21 mouse cellular contexts compared by ENCODE assay signal in genomic region chr3:32345249-32345648, GRCm38 (mm10). TPM values are rescaled to one million over a fixed set of nuclear protein-coding genes. Genes with fewer than 3 reads are reported as not detected.
DNase-seq lines count a peak whose midpoint lies in the region; ATAC-seq lines count a peak whose summit lies in the region.
"Had no signal": no experiment of that assay in that cellular context is flagged by ENCODE, and none has a peak within 500 bp of the region (broad histone marks: within the 10 kb centered on the region; RNA-seq: fewer than 3 reads in every experiment).

No protein-coding gene starts in this region.

- peaks cover 9% of the 10 kb centered on the region for H3K4me1 ChIP-seq in forebrain, embryonic 15.5 days
- H3K4me1 ChIP-seq in forebrain, embryonic 13.5 days: 0 out of 2 replicates have a peak, but pooled peaks cover 11% of the 10 kb centered on the region
- no peaks in the 10 kb centered on the region for H3K4me1 ChIP-seq in hindbrain, embryonic 14.5 days (replicated peaks; ENCODE audit: control insufficient read depth, insufficient read depth, low read length)
- H3K4me1 ChIP-seq in hindbrain, embryonic 16.5 days (ENCODE audit: control insufficient read depth, insufficient read depth, low read depth, low read length): no peaks in the 10 kb centered on the region
- H3K4me1 ChIP-seq in midbrain, embryonic 13.5 days (replicated peaks): no peaks in the 10 kb centered on the region
- H3K4me1 ChIP-seq in midbrain, embryonic 15.5 days: no peaks in the 10 kb centered on the region
- H3K4me1 ChIP-seq: embryonic facial prominence, embryonic 13.5 days; embryonic facial prominence, embryonic 15.5 days; forebrain, embryonic 10.5 days had no signal

- peaks cover 12% of the 10 kb centered on the region; the same call in 1 of the 2 replicates for H3K36me3 ChIP-seq in forebrain, embryonic 15.5 days
- H3K36me3 ChIP-seq in forebrain, embryonic 13.5 days (ENCODE audit: poor library complexity, severe bottlenecking): peaks cover 40% of the 10 kb centered on the region
- H3K36me3 ChIP-seq in hindbrain, embryonic 14.5 days (replicated peaks; ENCODE audit: control insufficient read depth, insufficient read depth): peaks cover 50% of the 10 kb centered on the region
- H3K36me3 ChIP-seq in hindbrain, embryonic 16.5 days (ENCODE audit: control insufficient read depth, insufficient read depth, low read length): peaks cover 10% of the 10 kb centered on the region; the same call in 1 of the 2 replicates
- peaks cover 38% of the 10 kb centered on the region for H3K36me3 ChIP-seq in midbrain, embryonic 13.5 days
- H3K36me3 ChIP-seq in midbrain, embryonic 15.5 days (replicated peaks): peaks cover 23% of the 10 kb centered on the region; the same call in 1 of the 2 replicates

- no peak for DNase-seq in hindbrain, embryonic 14.5 days (ENCODE audit: low spot score)
- DNase-seq: adrenal gland, adult 2 months; adrenal gland, postnatal 10 days; adrenal gland, postnatal 25 days; cerebellum, adult 11 months; cerebellum, adult 18-20 months; cerebellum, adult 8-10 months; cerebellum, adult 9-11 months; cerebellum, postnatal 14 days; cerebellum, postnatal 36 days; embryo, embryonic 11 days had no signal

- no peaks in the 10 kb centered on the region for H3K9me3 ChIP-seq in forebrain, embryonic 15.5 days
- H3K9me3 ChIP-seq in forebrain, embryonic 13.5 days (replicated peaks): no peaks in the 10 kb centered on the region
- H3K9me3 ChIP-seq in hindbrain, embryonic 14.5 days (ENCODE audit: control insufficient read depth, low read length): no peaks in the 10 kb centered on the region
- H3K9me3 ChIP-seq in hindbrain, embryonic 16.5 days (ENCODE audit: control insufficient read depth, low read length): no peaks in the 10 kb centered on the region
- no peaks in the 10 kb centered on the region for H3K9me3 ChIP-seq in midbrain, embryonic 13.5 days
- no peaks in the 10 kb centered on the region for H3K9me3 ChIP-seq in midbrain, embryonic 15.5 days
- H3K9me3 ChIP-seq: embryonic facial prominence, embryonic 13.5 days; embryonic facial prominence, embryonic 15.5 days; forebrain, embryonic 10.5 days had no signal

- no peaks in the 10 kb centered on the region for H3K27me3 ChIP-seq in forebrain, embryonic 15.5 days
- H3K27me3 ChIP-seq in forebrain, embryonic 13.5 days: no peaks in the 10 kb centered on the region
- no peaks in the 10 kb centered on the region for H3K27me3 ChIP-seq in hindbrain, embryonic 14.5 days (ENCODE audit: control insufficient read depth, insufficient read depth, low read length)
- no peaks in the 10 kb centered on the region for H3K27me3 ChIP-seq in hindbrain, embryonic 16.5 days (replicated peaks; ENCODE audit: control insufficient read depth, insufficient read depth, low read length)
- no peaks in the 10 kb centered on the region for H3K27me3 ChIP-seq in midbrain, embryonic 13.5 days
- no peaks in the 10 kb centered on the region for H3K27me3 ChIP-seq in midbrain, embryonic 15.5 days (replicated peaks)
- H3K27me3 ChIP-seq: embryonic facial prominence, embryonic 13.5 days; embryonic facial prominence, embryonic 15.5 days had no signal

- WGBS in forebrain, embryonic 15.5 days: 82% methylated on average over 11 of the region's 11 CpGs
- 83% methylated on average over 11 of the region's 11 CpGs for WGBS in forebrain, embryonic 13.5 days
- WGBS in hindbrain, embryonic 14.5 days: 91% methylated on average over 11 of the region's 11 CpGs
- 87% methylated on average over 11 of the region's 11 CpGs for WGBS in hindbrain, embryonic 16.5 days
- 83% methylated on average over 11 of the region's 11 CpGs for WGBS in midbrain, embryonic 13.5 days
- WGBS in midbrain, embryonic 15.5 days: 86% methylated on average over 11 of the region's 11 CpGs

- 0 out of 2 replicates have a peak, but pooled peaks have one; percentile 23 for ATAC-seq in forebrain, embryonic 15.5 days (replicated peaks)
- ATAC-seq in forebrain, embryonic 13.5 days: no peak; the same call in 1 of the 2 replicates
- peak; percentile 29; the same call in 1 of the 2 replicates for ATAC-seq in hindbrain, embryonic 14.5 days (ENCODE audit: low FRiP score)
- no peak for ATAC-seq in hindbrain, embryonic 16.5 days
- ATAC-seq in midbrain, embryonic 13.5 days: peak; percentile 56; the same call in 1 of the 2 replicates
- ATAC-seq in midbrain, embryonic 15.5 days (replicated peaks): no peak
- ATAC-seq: forebrain, embryonic 14.5 days had no signal

- no peak overlapping the region for H3K4me2 ChIP-seq in forebrain, embryonic 15.5 days (replicated peaks)
- H3K4me2 ChIP-seq in forebrain, embryonic 13.5 days: no peak overlapping the region
- H3K4me2 ChIP-seq in hindbrain, embryonic 14.5 days (replicated peaks): no peak overlapping the region
- no peak overlapping the region for H3K4me2 ChIP-seq in hindbrain, embryonic 16.5 days (ENCODE audit: low read length)
- H3K4me2 ChIP-seq in midbrain, embryonic 13.5 days (replicated peaks): no peak overlapping the region
- H3K4me2 ChIP-seq in midbrain, embryonic 15.5 days: no peak overlapping the region
- H3K4me2 ChIP-seq: embryonic facial prominence, embryonic 13.5 days; embryonic facial prominence, embryonic 15.5 days had no signal

- no peak overlapping the region for H3K4me3 ChIP-seq in forebrain, embryonic 15.5 days
- H3K4me3 ChIP-seq in forebrain, embryonic 13.5 days: no peak overlapping the region
- H3K4me3 ChIP-seq in hindbrain, embryonic 14.5 days (replicated peaks; ENCODE audit: low read length): no peak overlapping the region
- H3K4me3 ChIP-seq in hindbrain, embryonic 16.5 days (ENCODE audit: low read length): no peak overlapping the region
- no peak overlapping the region for H3K4me3 ChIP-seq in midbrain, embryonic 13.5 days (replicated peaks)
- H3K4me3 ChIP-seq in midbrain, embryonic 15.5 days: no peak overlapping the region
- H3K4me3 ChIP-seq: embryonic facial prominence, embryonic 13.5 days; embryonic facial prominence, embryonic 15.5 days; erythroblast, embryonic 14.5 days; forebrain, embryonic 10.5 days had no signal

- no peak overlapping the region for H3K27ac ChIP-seq in forebrain, embryonic 15.5 days (replicated peaks)
- no peak overlapping the region for H3K27ac ChIP-seq in forebrain, embryonic 13.5 days
- H3K27ac ChIP-seq in hindbrain, embryonic 14.5 days: no peak overlapping the region
- no peak overlapping the region for H3K27ac ChIP-seq in hindbrain, embryonic 16.5 days (ENCODE audit: low read depth, low read length)
- no peak overlapping the region for H3K27ac ChIP-seq in midbrain, embryonic 13.5 days
- H3K27ac ChIP-seq in midbrain, embryonic 15.5 days: no peak overlapping the region
- H3K27ac ChIP-seq: embryonic facial prominence, embryonic 13.5 days; embryonic facial prominence, embryonic 15.5 days; forebrain, embryonic 10.5 days had no signal

- no peak overlapping the region for H3K9ac ChIP-seq in forebrain, embryonic 15.5 days (replicated peaks)
- H3K9ac ChIP-seq in forebrain, embryonic 13.5 days: no peak overlapping the region
- H3K9ac ChIP-seq in hindbrain, embryonic 14.5 days: no peak overlapping the region
- H3K9ac ChIP-seq in hindbrain, embryonic 16.5 days (ENCODE audit: low read depth, low read length): no peak overlapping the region
- H3K9ac ChIP-seq in midbrain, embryonic 13.5 days (replicated peaks): no peak overlapping the region
- no peak overlapping the region for H3K9ac ChIP-seq in midbrain, embryonic 15.5 days
- H3K9ac ChIP-seq: embryonic facial prominence, embryonic 13.5 days; embryonic facial prominence, embryonic 15.5 days had no signal

RNA-seq across cellular contexts. Expression of gene Zmat3, which starts 20.6 kb away (rescaled TPM):
- polyA plus RNA-seq in forebrain, embryonic 15.5 days (2015; fragmentation: Nextera tagmentation; extraction: Ambion mirVana): 6.4 and 6.5 TPM in 2 replicates
- polyA plus RNA-seq in forebrain, embryonic 13.5 days (2015; fragmentation: Nextera tagmentation; extraction: Ambion mirVana): 7.6 and 8.5 TPM in 2 replicates
- 9.1 and 10.3 TPM in 2 replicates for polyA plus RNA-seq in hindbrain, embryonic 14.5 days (2014; fragmentation: Nextera tagmentation; extraction: Ambion mirVana)
- 7.5 and 7.6 TPM in 2 replicates for polyA plus RNA-seq in hindbrain, embryonic 16.5 days (2015; fragmentation: Nextera tagmentation; extraction: Ambion mirVana)
- 7.8 and 9.4 TPM in 2 replicates for polyA plus RNA-seq in midbrain, embryonic 13.5 days (2015; fragmentation: Nextera tagmentation; extraction: Ambion mirVana)
- polyA plus RNA-seq in midbrain, embryonic 15.5 days (2015; fragmentation: Nextera tagmentation; extraction: Ambion mirVana): 7.0 and 8.0 TPM in 2 replicates

RNA-seq across cellular contexts. Expression of gene Pik3ca, which starts 52.2 kb away (rescaled TPM):
- polyA plus RNA-seq in forebrain, embryonic 15.5 days (2015; fragmentation: Nextera tagmentation; extraction: Ambion mirVana): 14.8 and 17.6 TPM in 2 replicates
- polyA plus RNA-seq in forebrain, embryonic 13.5 days (2015; fragmentation: Nextera tagmentation; extraction: Ambion mirVana): 16.2 and 17.1 TPM in 2 replicates
- polyA plus RNA-seq in hindbrain, embryonic 14.5 days (2014; fragmentation: Nextera tagmentation; extraction: Ambion mirVana): 18.8 and 19.3 TPM in 2 replicates
- 11.1 and 11.9 TPM in 2 replicates for polyA plus RNA-seq in hindbrain, embryonic 16.5 days (2015; fragmentation: Nextera tagmentation; extraction: Ambion mirVana)
- polyA plus RNA-seq in midbrain, embryonic 13.5 days (2015; fragmentation: Nextera tagmentation; extraction: Ambion mirVana): 14.6 TPM in 2 replicates
- polyA plus RNA-seq in midbrain, embryonic 15.5 days (2015; fragmentation: Nextera tagmentation; extraction: Ambion mirVana): 12.8 and 13.6 TPM in 2 replicates

Comparison
In these comparisons a context has a peak if more than half of its experiments do, and no peak if none do; other contexts are left out.
1. ATAC-seq: peak in forebrain, embryonic 15.5 days (single experiment), hindbrain, embryonic 14.5 days (single experiment) and midbrain, embryonic 13.5 days (single experiment); none in forebrain, embryonic 13.5 days (single experiment), hindbrain, embryonic 16.5 days (single experiment) and midbrain, embryonic 15.5 days (single experiment).